Mouse (Mus musculus) embryonic fibroblast, embryonic 13.5 days (primary cell): ENCODE data around the gene Gapdh. TPM values are rescaled to one million over a fixed set of nuclear protein-coding genes. Genes with fewer than 3 reads are reported as not detected.

Experiments
- H3K27ac ChIP-seq: 2 replicates; pipeline ENCODE4 v1.5.1; 2012; ENCODE audit warnings: low read length, control low read depth, inconsistent platforms; ENCODE audit not compliant: insufficient read depth
- H3K4me1 ChIP-seq: 2 replicates; pipeline ENCODE4 v1.6.1; 2011; ENCODE audit warnings: low read length; ENCODE audit not compliant: control insufficient read depth, insufficient read depth
- H3K4me3 ChIP-seq: 2 replicates; pipeline ENCODE4 v1.5.1; 2011; ENCODE audit warnings: mild to moderate bottlenecking, control low read depth, low read length; ENCODE audit not compliant: insufficient read depth
- CTCF ChIP-seq: IDR thresholded peaks from 2 replicates; pipeline ENCODE4 v1.5.1; 2011; ENCODE audit warnings: mild to moderate bottlenecking, control low read depth, low read length, moderate library complexity, borderline replicate concordance; ENCODE audit not compliant: insufficient read depth
- POLR2A ChIP-seq: IDR thresholded peaks from 2 replicates; pipeline ENCODE4 v1.6.1; 2011; ENCODE audit warnings: low read depth, mild to moderate bottlenecking, control low read depth, low read length, moderate library complexity
- polyA plus RNA-seq: library from polyadenylated mRNA; stranded (reverse); fragments of >200 nt; gene quantifications from 2 replicates; pipeline ENCODE4 v1.2.4, GENCODE M21; 2011; ENCODE audit warnings: low read depth; ENCODE audit not compliant: missing spikeins, insufficient read length

Gapdh gene
- polyA plus RNA-seq, 1 experiment = 571 TPM

DNA sequence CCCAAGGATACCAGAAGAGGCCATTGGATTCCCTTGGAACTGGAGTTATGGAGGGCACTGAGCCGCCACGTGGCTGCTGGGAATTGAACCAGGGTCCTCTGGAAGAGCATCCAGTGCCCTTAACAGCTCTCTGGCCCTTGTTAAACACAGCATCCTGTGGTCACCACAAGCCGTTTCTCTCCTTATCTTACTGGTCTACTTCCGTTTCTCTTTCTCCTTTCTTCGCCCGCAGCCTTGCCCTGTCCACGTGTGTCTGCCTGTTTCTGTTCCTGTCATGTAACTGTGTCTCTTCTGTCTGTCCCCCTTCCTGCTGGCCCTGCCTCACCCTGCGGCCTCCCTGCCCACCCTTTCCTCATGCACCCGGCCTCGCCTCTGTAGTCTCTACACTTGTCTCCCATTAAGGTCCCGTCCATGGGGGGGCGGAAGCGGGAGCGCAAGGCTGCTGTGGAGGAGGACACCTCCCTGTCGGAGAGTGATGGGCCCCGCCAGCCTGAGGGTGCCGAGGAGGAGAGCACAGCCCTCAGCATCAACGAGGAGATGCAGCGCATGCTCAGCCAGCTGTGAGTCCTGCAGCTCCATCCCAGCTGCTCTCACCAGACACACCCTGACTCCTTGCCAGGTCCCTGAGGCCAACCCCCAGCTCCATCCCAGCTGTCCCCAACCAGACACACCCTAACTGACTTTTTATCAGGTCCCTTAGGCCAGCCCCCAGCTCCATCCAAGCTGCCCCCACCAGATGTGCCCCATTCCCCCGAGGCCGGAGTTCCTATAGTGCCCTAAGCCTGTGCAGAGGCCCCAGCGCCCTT is 13.9 kb downstream of the Gapdh start:
- Histone ChIP-seq H3K4me1 (0 out of 2 replicates have a peak, but pooled peaks cover 5% of the 10 kb centered on the region), H3K4me3 (no peak overlapping the region), H3K27ac (no peak overlapping the region)
- TF ChIP-seq POLR2A (no peak), CTCF (no peak)

DNA sequence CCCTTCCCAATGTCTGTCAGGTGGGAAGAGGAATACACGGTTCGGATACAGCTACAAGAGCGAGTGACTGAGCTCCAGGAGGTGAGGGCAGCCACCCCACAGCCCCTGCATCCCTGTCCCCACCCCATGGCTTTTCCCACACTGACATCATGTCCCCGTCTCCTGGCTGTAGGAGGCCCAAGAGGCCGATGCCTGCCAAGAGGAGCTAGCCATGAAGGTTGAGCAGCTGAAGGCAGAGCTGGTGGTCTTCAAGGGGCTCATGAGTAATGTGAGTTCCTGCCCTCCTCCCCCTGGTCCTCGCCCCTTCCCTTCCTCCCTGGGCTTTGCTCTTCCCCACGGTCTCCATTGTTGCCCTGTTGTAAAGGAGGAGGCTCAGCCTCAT is 16.7 kb downstream of the Gapdh start:
- H3K4me3 ChIP-seq = no peak overlapping the region
- H3K27ac ChIP-seq = no peak overlapping the region
- peaks cover 5% of the 10 kb centered on the region; the same call in 1 of the 2 replicates for H3K4me1 ChIP-seq
- TF ChIP-seq POLR2A (no peak), CTCF (no peak)

DNA sequence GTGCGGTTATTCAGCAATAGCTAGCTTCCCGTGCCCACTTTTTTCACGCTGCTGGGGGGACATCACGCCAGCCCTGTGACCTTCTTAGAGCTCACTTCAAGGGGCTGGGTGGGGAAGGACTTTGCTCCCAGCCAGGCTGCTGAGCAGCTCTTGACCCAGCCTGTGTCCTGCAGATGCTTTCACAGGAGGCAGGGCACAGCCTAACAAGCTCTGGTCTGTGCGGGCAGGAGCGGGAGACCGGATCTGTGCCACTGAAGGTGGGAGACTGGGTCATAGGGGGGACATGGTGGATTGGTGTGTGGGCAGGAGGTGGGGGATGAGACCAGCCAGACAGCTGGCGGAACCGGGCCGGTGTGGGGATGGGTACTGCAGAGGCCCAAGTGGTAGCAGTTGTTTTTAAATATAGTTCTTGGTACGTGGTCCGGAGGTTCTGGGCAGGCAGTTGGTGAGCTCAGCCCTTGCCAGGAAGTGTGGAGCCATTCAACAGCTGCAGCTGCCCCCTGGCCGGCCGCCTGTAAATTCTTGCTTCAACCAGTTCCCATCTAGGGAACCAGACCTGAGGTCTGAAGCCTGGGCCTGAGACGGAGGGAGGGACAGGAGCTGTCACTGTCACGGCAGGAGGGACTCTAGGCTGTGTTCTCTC is 17.2 kb downstream of the Gapdh start:
- H3K4me3 ChIP-seq = no peak overlapping the region
- no peak overlapping the region for H3K27ac ChIP-seq
- TF ChIP-seq CTCF (no peak), POLR2A (no peak)
- H3K4me1 ChIP-seq = peaks cover 5% of the 10 kb centered on the region; the same call in 1 of the 2 replicates

DNA sequence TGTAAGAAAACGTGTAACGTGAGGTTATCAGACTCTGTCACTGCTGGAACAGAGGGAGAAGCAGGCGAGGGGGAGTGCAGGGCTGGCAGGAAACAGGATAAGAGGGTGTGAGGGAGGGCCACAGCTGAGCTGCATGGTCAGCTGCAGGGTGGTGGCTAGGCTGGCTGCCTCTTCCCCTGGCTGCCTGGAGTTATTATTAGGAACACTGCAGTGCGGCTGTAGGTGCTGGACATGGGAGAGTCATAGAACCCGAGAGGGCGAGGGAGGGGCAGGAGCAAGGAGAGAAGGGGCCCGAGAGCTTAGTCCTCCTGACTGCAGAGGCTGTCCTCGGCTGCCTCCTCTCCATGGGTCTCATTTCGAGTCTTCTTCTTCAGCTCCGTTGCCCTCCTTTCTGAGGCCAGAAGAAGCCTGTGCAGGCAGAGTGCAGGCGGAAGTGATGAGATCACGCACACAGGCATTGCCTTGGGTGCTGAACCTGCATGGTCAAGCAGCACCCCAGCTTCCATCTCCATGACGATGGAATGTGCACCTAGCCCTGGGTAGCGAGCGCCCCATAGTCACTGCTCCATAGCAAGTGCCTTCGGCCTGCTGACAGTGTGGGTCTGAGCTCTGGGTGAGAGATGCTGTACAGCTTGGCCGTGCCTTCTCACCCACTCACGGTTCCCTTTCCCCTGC is 17.9 kb downstream of the Gapdh start:
- no peak overlapping the region for H3K27ac ChIP-seq
- no peak overlapping the region for H3K4me3 ChIP-seq
- H3K4me1 ChIP-seq = peaks cover 5% of the 10 kb centered on the region; the same call in 1 of the 2 replicates
- TF ChIP-seq POLR2A = no peak
- TF ChIP-seq CTCF = no peak

DNA sequence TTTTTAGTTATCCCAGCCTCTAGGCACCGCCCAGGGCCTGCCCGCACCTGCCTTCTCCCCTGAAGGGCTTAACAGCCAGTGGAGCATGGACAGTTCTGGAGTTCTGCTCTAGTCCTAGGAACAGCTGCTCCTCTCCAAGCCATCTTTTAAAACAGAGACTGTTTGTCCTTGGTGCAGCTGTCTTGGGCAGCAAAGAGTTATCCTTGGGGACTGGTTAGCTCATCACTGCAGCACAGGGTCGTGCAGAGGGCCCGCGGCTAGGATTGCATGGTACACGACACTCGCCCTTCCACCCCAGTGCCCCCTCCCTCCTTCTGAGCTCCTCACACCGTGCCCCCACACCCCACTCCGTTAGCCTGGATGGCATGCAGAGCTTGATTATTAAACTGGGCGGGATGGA is 18.9 kb downstream of the Gapdh start:
- H3K27ac ChIP-seq = no peak overlapping the region

DNA sequence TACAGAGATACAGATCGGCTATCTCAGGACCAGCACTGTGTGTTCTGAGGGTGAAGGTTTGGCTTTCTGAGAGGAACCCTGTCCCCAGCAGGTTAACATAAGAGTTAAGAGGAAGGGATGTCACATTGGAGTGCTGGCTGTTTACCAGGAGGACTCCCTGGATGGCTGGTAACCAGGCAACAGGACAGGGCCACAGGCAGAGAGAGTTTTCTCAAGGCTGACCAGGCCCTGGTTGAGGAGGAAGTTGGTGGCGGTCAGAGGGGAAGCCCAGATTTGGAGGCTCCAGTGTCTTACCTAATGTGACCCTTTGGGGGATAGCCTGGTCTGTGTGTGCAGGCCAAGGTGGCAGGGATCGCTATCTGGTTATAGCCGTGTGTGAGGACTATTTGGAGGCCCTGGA is 19.5 kb downstream of the Gapdh start:
- TF ChIP-seq POLR2A (no peak), CTCF (no peak)
- H3K4me3 ChIP-seq = peak overlapping the region; percentile 57; the same call in 1 of the 2 replicates
- no peak overlapping the region for H3K27ac ChIP-seq
- H3K4me1 ChIP-seq = peaks cover 5% of the 10 kb centered on the region; the same call in 1 of the 2 replicates

More for the DNA sequence above, 18.9 kb downstream of the Gapdh start:
- no peak for TF ChIP-seq POLR2A
- TF ChIP-seq CTCF = no peak
- Histone ChIP-seq H3K4me1 (peaks cover 5% of the 10 kb centered on the region; the same call in 1 of the 2 replicates), H3K4me3 (no peak overlapping the region)

DNA sequence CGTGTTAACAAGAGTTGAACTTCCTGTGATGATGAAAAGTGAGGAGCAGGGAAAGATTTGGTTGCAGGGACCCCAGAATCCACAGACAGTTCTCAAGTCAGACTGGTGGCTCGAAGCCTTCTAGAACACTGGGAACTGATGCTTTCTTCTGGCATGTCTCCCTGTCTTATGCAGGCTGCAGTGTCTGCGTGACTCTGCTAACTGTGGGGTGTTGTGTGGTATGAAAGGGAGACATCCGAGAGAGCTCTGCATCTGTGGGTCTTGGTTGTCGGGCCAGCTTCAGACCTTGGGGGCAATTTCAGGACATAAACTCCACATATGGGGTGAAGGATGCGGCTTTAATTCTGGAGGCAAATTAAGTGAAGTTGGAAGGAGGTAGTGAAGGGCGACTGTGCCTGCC is 20.1 kb downstream of the Gapdh start:
- TF ChIP-seq POLR2A = 0 out of 2 replicates have a peak, but pooled peaks have one; percentile 29
- TF ChIP-seq CTCF = no peak
- Histone ChIP-seq H3K4me1 (peaks cover 5% of the 10 kb centered on the region; the same call in 1 of the 2 replicates), H3K27ac (no peak overlapping the region), H3K4me3 (peak overlapping the region; percentile 57)

DNA sequence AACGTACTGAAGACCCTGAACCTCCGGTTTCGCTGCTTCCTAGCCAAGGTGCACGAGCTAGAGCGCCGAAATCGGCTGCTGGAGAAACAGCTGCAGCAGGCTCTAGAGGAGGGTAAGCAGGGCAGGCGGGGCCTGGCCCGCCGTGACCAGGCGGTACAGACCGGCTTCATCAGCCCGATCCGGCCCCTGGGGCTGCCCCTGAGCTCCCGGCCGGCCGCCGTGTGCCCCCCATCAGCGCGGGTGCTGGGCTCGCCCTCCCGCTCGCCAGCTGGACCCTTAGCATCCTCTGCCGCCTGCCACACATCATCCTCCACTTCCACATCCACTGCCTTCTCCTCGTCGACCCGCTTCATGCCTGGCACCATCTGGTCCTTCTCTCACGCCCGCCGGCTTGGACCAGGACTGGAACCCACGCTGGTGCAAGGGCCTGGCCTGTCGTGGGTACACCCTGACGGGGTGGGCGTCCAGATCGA is 20.8 kb downstream of the Gapdh start:
- Histone ChIP-seq H3K27ac (peak overlapping the region; percentile 36), H3K4me1 (peaks cover 5% of the 10 kb centered on the region; the same call in 1 of the 2 replicates), H3K4me3 (peak overlapping the region; percentile 57)
- TF ChIP-seq CTCF (no peak), POLR2A (no peak)

DNA sequence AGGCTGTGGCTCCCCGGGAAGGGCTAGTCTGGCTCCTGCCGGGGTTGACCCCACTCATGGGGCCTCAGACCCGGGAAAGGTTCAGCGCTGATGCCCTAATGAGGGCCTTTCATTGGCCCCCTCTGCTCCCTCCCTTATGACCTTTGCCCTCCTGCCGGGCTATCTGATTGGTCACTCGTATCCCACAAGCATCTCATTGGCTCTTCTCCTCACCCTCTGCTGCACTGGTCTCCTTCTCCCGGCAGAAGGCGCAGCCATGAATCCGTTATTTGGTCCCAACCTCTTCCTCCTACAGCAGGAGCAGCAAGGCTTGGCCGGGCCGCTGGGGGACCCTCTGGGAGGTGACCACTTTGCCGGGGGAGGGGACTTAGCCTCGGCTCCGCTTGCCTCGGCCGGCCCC is 21.3 kb downstream of the Gapdh start, which contains the start of gene Iffo1:
Gene Iffo1, plus strand, starts transcription at position 241 of the 400 bp plus-strand sequence.
- Histone ChIP-seq H3K4me1 (peaks cover 5% of the 10 kb centered on the region; the same call in 1 of the 2 replicates), H3K27ac (peak within 1 kb of the TSS; percentile 36), H3K4me3 (peak within 1 kb of the TSS; percentile 57)
- TF ChIP-seq CTCF (peak; percentile 23; the same call in 1 of the 2 replicates), POLR2A (peak; percentile 83)

DNA sequence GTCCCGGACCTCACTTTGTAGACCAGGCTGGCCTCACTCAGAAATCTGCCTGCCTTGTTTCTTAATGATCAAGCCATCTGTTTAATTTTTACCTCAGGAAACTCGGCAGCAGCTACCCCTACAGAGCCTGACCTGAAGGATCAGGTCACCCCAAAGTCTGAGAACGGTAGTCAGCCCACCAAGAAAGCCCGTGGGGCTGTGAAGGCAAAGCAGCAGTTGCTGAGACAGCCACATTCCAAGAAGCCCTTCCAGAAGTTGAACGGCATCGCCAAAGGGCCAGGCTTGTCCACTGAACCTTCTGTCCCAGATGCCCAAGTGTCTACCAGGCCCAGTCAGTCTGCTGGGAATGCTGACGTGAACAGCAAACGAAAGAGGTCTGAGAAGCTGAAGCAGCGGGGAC is 22.4 kb downstream of the Gapdh start:
- no peak overlapping the region for H3K27ac ChIP-seq
- peaks cover 5% of the 10 kb centered on the region; the same call in 1 of the 2 replicates for H3K4me1 ChIP-seq
- H3K4me3 ChIP-seq = no peak overlapping the region
- TF ChIP-seq POLR2A = no peak
- no peak for TF ChIP-seq CTCF
